8 mouse cellular contexts compared by ENCODE assay signal in the genomic region with DNA sequence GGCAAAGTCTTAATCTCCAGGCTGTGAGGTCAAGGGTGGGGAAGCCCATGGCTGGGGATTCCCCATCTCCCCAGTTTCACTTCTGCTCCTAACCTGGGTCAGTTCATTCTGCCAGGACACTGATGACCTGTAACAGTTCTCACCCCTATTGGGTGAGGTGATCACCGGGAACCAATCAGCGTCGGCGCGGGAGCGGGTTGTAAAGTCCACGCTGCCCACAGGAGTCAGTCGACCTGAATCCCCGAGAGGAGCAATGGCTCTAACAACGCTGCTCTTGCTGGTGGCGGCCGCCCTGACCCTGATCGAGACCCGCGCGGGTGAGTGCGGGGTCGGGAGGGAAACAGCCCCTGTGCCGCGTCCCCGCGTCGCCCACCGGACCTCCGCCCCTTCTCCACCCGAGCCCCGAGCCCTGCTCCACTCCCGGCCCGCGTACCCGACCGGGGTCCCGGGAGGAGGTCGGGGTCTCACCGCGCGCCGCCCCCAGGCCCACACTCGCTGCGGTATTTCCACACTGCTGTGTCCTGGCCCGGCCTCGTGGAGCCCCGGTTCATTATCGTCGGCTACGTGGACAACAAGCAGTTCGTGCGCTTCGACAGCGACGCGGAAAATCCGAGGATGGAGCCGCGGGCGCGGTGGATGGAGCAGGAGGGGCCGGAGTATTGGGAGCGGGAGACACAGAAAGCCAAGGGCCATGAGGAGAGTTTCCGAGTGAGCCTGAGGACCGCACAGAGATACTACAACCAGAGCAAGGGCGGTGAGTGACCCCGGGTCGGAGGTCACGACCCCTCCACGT. TPM values are rescaled to one million over a fixed set of nuclear protein-coding genes. Genes with fewer than 3 reads are reported as not detected.
DNase-seq lines count a peak whose midpoint lies in the region; ATAC-seq lines count a peak whose summit lies in the region.
"Not testable (repeated sequence)": the region's sequence is repeated elsewhere in the genome, so short reads cannot be mapped to it uniquely, and the experiment has no call there.

A gene (plus strand): TSS at position 227 of the 793 bp plus-strand sequence.

- H3K27me3 ChIP-seq in embryonic facial prominence, embryonic 11.5 days (ENCODE audit: control insufficient read depth, insufficient read depth, low read length), result not testable (repeated sequence)
- H3K27me3 ChIP-seq in intestine, embryonic 15.5 days (replicated peaks), result peaks cover 16% of the 10 kb centered on the region
- H3K27me3 ChIP-seq in limb, embryonic 12.5 days, result peaks cover 36% of the 10 kb centered on the region

- H3K36me3 ChIP-seq in embryonic facial prominence, embryonic 11.5 days (replicated peaks; ENCODE audit: control insufficient read depth, insufficient read depth, low read depth, low read length); intestine, embryonic 15.5 days; limb, embryonic 12.5 days: not testable (repeated sequence)

- WGBS in embryonic facial prominence, embryonic 11.5 days, result 2% methylated on average over 51 of the region's 66 CpGs
- 2% methylated on average over 59 of the region's 66 CpGs for WGBS in intestine, embryonic 15.5 days
- 1% methylated on average over 57 of the region's 66 CpGs for WGBS in limb, embryonic 12.5 days

- not testable (repeated sequence) for H3K4me1 ChIP-seq in embryonic facial prominence, embryonic 11.5 days (ENCODE audit: control insufficient read depth, insufficient read depth, low read length); intestine, embryonic 15.5 days (replicated peaks); limb, embryonic 12.5 days (replicated peaks)

- peak within 1 kb of the TSS; percentile 46 for H3K9ac ChIP-seq in embryonic facial prominence, embryonic 11.5 days (replicated peaks; ENCODE audit: low read length)
- H3K9ac ChIP-seq in intestine, embryonic 15.5 days, result 0 out of 2 replicates have a peak within 1 kb of the TSS, but pooled peaks have one; percentile 13
- H3K9ac ChIP-seq in limb, embryonic 12.5 days (replicated peaks), result peak within 1 kb of the TSS; percentile 35; the same call in 1 of the 2 replicates

- DNase-seq in ZHBTc4 (ENCODE audit: low read depth, low spot score), result peak; percentile 77
- DNase-seq in embryonic facial prominence, embryonic 11.5 days (ENCODE audit: low spot score), result peak; percentile 64
- DNase-seq in heart, adult 9 months (ENCODE audit: low spot score in 2 of 2), result peak; percentile 57 to 76
- DNase-seq in retina, postnatal 1 day, result peak; percentile 78
- DNase-seq in urinary bladder, postnatal 14 days (ENCODE audit: low spot score), result peak; percentile 56

- H3K4me2 ChIP-seq in embryonic facial prominence, embryonic 11.5 days (ENCODE audit: low read depth, low read length), result peak within 1 kb of the TSS; percentile 55
- H3K4me2 ChIP-seq in intestine, embryonic 15.5 days (replicated peaks), result peak within 1 kb of the TSS; percentile 77
- H3K4me2 ChIP-seq in limb, embryonic 12.5 days, result peak within 1 kb of the TSS; percentile 69

- peak; percentile 47 for ATAC-seq in embryonic facial prominence, embryonic 11.5 days (replicated peaks; ENCODE audit: insufficient number of reproducible peaks, low FRiP score, low TSS enrichment, low read depth)
- ATAC-seq in intestine, embryonic 15.5 days, result peak; percentile 87
- ATAC-seq in limb, embryonic 12.5 days (ENCODE audit: insufficient number of reproducible peaks, insufficient read depth, low FRiP score, low TSS enrichment, low read depth), result peak; percentile 34; the same call in 1 of the 2 replicates
- peak; percentile 94 for ATAC-seq in megakaryocyte progenitor cell, adult 5-6 weeks (replicated peaks; ENCODE audit: poor library complexity)

- H3K27ac ChIP-seq in embryonic facial prominence, embryonic 11.5 days (replicated peaks; ENCODE audit: low read depth, low read length); intestine, embryonic 15.5 days; limb, embryonic 12.5 days: not testable (repeated sequence)

- H3K4me3 ChIP-seq in embryonic facial prominence, embryonic 11.5 days (ENCODE audit: low read depth, low read length), result peak within 1 kb of the TSS; percentile 33
- H3K4me3 ChIP-seq in intestine, embryonic 15.5 days (replicated peaks), result peak within 1 kb of the TSS; percentile 36
- peak within 1 kb of the TSS; percentile 44 for H3K4me3 ChIP-seq in limb, embryonic 12.5 days (replicated peaks)

- H3K9me3 ChIP-seq in embryonic facial prominence, embryonic 11.5 days (replicated peaks; ENCODE audit: control insufficient read depth, low read length); intestine, embryonic 15.5 days; limb, embryonic 12.5 days: not testable (repeated sequence)

RNA-seq across cellular contexts. Expression of the gene that starts here (rescaled TPM):
- polyA plus RNA-seq in embryonic facial prominence, embryonic 11.5 days (2014; fragmentation: Nextera tagmentation; extraction: Ambion mirVana), result 0.74 and 1.0 TPM in 2 replicates
- polyA plus RNA-seq in intestine, embryonic 15.5 days (2015; fragmentation: Nextera tagmentation; extraction: Ambion mirVana), result 1.7 and 2.1 TPM in 2 replicates
- polyA plus RNA-seq in limb, embryonic 12.5 days (2016; fragmentation: Nextera tagmentation; extraction: Ambion mirVana), result 2.0 TPM in 2 replicates
- total RNA-seq in megakaryocyte progenitor cell, adult 5-6 weeks (2015), result 23.3 and 37.3 TPM in 2 replicates
- 25.6 and 40.7 TPM in 2 replicates for total RNA-seq in megakaryocyte progenitor cell, adult 5-6 weeks (2017)

Comparison
In these comparisons a context has a peak if more than half of its experiments do, and no peak if none do; other contexts are left out.
1. ATAC-seq: peak in every context shown above with its lines; median percentile 94 in megakaryocyte progenitor cell, adult 5-6 weeks; 87 in intestine, embryonic 15.5 days; 47 in embryonic facial prominence, embryonic 11.5 days; 34 in limb, embryonic 12.5 days.